Mouse (Mus musculus) right cerebral cortex, postnatal 36 days (tissue): ENCODE measurements around the gene Tbc1d22a.

Source experiments
- DNase-seq, 2 experiments: peaks; one replicate each; pipeline ENCODE4 v3.0.0; 2022; ENCODE audit warnings: low spot score in 2 of 2, mixed read lengths in 1 of 2

Tbc1d22a gene

GRCm38 (mm10) chr15:86506666-86507065, 292.4 kb downstream of the Tbc1d22a start:
- DNase-seq: no peak

- no peak for DNase-seq
Measured at GRCm38 (mm10) chr15:86507546-86507945, 293.3 kb downstream of the Tbc1d22a start.

- no peak for DNase-seq
Measured at GRCm38 (mm10) chr15:86508406-86509176, 294.3 kb downstream of the Tbc1d22a start.

GRCm38 (mm10) chr15:86509601-86510000, 295.3 kb downstream of the Tbc1d22a start:
- DNase-seq: no peak

- no peak for DNase-seq
Measured at GRCm38 (mm10) chr15:86511181-86511580, 296.9 kb downstream of the Tbc1d22a start.

- DNase-seq: no peak
Measured at GRCm38 (mm10) chr15:86513336-86513735, 299.1 kb downstream of the Tbc1d22a start.

DNA sequence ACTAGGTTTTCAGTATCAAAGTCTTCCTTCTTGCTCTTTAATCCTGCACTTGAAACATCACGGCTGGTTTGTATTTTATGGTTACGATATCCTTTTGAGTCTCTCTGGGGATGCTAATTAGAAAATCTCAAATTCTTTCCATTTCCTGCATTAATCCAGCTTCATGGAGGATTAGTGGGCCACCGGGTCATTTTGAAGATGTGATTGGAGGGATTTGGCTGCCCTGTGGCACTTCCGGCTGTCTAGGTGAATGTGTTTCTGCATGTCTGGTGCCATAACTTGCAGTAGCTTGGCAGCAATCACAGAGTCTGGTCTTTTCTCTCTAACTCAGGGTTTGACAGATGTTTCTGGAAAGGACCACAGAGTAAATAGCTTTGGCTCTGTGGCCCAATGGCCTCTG, 305.9 kb downstream of the Tbc1d22a start:
- DNase-seq: no peak

DNA sequence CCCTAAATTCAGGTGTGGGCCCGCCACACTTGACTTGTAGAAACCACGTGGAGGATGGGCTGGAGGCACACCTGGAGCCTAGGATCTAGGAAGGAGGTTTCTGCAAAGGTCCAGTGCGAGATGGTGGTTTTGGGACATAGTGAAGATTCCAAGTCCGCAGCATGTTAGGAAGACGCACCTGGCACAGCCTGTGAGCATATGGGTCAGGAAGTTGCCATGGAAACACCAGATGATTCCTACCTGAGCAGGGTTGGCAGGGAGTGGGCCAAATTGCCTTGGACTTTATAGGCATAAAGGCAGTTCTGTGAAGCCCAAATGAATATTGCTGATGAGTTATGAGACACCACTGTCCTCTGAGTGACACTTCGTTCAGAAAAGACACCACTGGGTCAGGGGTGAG, 321.1 kb downstream of the Tbc1d22a start:
- DNase-seq: no peak

- DNase-seq: no peak
Measured at GRCm38 (mm10) chr15:86542371-86542770, 328.1 kb downstream of the Tbc1d22a start.

DNA sequence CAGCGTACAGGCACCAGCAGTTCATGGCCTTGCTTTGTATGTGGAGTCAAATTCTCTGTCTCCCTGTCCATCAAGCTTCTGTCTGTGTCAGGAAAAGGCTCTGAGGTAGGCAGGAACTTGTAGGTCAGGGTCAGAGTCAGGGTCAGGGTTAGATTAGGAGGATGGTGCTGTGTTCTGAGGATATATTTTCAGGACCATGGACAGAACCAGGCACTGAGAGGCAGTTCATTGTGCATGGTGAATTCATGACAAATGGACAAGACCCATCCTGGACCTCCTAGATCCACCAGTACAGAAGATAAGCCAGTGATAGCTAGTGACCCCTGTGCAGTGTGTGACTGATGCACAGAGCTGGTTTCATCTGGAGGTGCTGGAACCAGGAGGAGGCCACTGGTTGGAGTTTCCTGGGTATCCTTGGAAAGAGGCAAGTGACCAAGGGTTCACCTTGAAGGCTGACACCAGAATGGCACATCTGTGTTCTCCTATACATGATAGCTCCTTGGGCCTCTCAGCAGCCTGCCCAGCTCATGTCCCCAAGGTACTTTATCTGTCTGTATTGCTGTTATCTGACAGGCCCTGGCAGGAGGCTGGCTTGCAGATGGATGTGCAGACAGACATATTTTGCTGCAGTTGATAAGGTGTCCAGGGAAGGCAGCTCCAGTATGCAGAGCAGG, 330.0 kb downstream of the Tbc1d22a start:
- DNase-seq: no peak
